8 mouse cellular contexts compared by ENCODE assay signal in genomic region chr12:12263371-12263791, GRCm38 (mm10). TPM values are rescaled to one million over a fixed set of nuclear protein-coding genes. Genes with fewer than 3 reads are reported as not detected.
A peak's percentile ranks its signal among the peaks of the same experiment; 100 is the strongest.
DNase-seq lines count a peak whose midpoint lies in the region; ATAC-seq and TF ChIP-seq lines count a peak whose summit lies in the region.

No protein-coding gene starts in this region.

- H3K4me2 ChIP-seq in heart, postnatal 0 days (ENCODE audit: low read depth, low read length): peak overlapping the region; percentile 77
- peak overlapping the region; percentile 83 for H3K4me2 ChIP-seq in limb, embryonic 12.5 days

- H3K4me1 ChIP-seq in liver, adult 2 months (ENCODE audit: control insufficient read depth, insufficient read depth, low read length): 0 out of 2 replicates have a peak, but pooled peaks cover 2% of the 10 kb centered on the region
- H3K4me1 ChIP-seq in heart, postnatal 0 days (ENCODE audit: control insufficient read depth, insufficient read depth): peaks cover 41% of the 10 kb centered on the region
- peaks cover 16% of the 10 kb centered on the region for H3K4me1 ChIP-seq in limb, embryonic 12.5 days (replicated peaks)

- TF ChIP-seq CTCF in liver, adult 2 months (IDR thresholded peaks at IDR 0.05; ENCODE audit: low read depth, low read length): no peak
- no peak for TF ChIP-seq CTCF in heart, postnatal 0 days (IDR thresholded peaks at IDR 0.05; ENCODE audit: low read depth)

- peak overlapping the region; percentile 45 for H3K27ac ChIP-seq in liver, adult 2 months (replicated peaks; ENCODE audit: insufficient read depth, low read depth, low read length)
- H3K27ac ChIP-seq in heart, postnatal 0 days (ENCODE audit: low read depth): 0 out of 2 replicates have a peak overlapping the region, but pooled peaks have one; percentile 38
- H3K27ac ChIP-seq in limb, embryonic 12.5 days: no peak overlapping the region

- no peak overlapping the region for H3K9ac ChIP-seq in liver, adult 2 months (ENCODE audit: low read depth, low read length)
- peak overlapping the region; percentile 22; the same call in 1 of the 2 replicates for H3K9ac ChIP-seq in heart, postnatal 0 days (replicated peaks; ENCODE audit: low read depth, low read length)
- no peak overlapping the region for H3K9ac ChIP-seq in limb, embryonic 12.5 days (replicated peaks)

- H3K79me2 ChIP-seq in liver, adult 2 months (ENCODE audit: control insufficient read depth, insufficient read depth, low read length): no peaks in the 10 kb centered on the region

- TF ChIP-seq EP300 in heart, postnatal 0 days (IDR thresholded peaks at IDR 0.05; ENCODE audit: low read depth): no peak

- TF ChIP-seq POLR2A in liver, adult 2 months (IDR thresholded peaks at IDR 0.05; ENCODE audit: extremely low read depth, insufficient read depth, low read length): no peak

- WGBS in liver, adult 2 months: 35% methylated on average over 1 of the region's 1 CpGs
- WGBS in heart, postnatal 0 days: 9% methylated on average over 1 of the region's 1 CpGs
- 0% methylated on average over 1 of the region's 1 CpGs for WGBS in limb, embryonic 12.5 days

- DNase-seq in liver, adult 2 months (ENCODE audit: extremely low read depth, low read depth, low spot score): no peak
- DNase-seq in liver: no peak
- DNase-seq in cerebellum, postnatal 25 days: peak; percentile 39 to 56
- DNase-seq in heart, postnatal 0 days (ENCODE audit: low spot score): no peak
- DNase-seq in neural tube, embryonic 10.5 days (ENCODE audit: extremely low spot score, low spot score): peak; percentile 23
- no peak for DNase-seq in urinary bladder, postnatal 25 days (ENCODE audit: low spot score)
- no peak for DNase-seq in spleen, adult 18-20 months

- no peaks in the 10 kb centered on the region for H3K36me3 ChIP-seq in liver, adult 2 months (ENCODE audit: control insufficient read depth, insufficient read depth, low read length)
- H3K36me3 ChIP-seq in heart, postnatal 0 days (replicated peaks; ENCODE audit: control insufficient read depth, insufficient read depth, low read length): no peaks in the 10 kb centered on the region
- no peaks in the 10 kb centered on the region for H3K36me3 ChIP-seq in limb, embryonic 12.5 days

- no peaks in the 10 kb centered on the region for H3K9me3 ChIP-seq in heart, postnatal 0 days (replicated peaks; ENCODE audit: control insufficient read depth, low read length)
- H3K9me3 ChIP-seq in limb, embryonic 12.5 days: no peaks in the 10 kb centered on the region

- ATAC-seq in heart, postnatal 0 days (ENCODE audit: insufficient read depth, low read depth): 0 out of 2 replicates have a peak, but pooled peaks have one; percentile 17
- ATAC-seq in limb, embryonic 12.5 days (ENCODE audit: insufficient number of reproducible peaks, insufficient read depth, low FRiP score, low TSS enrichment, low read depth): no peak

- H3K27me3 ChIP-seq in liver, adult 2 months (ENCODE audit: control insufficient read depth, insufficient read depth, low read length): no peaks in the 10 kb centered on the region
- H3K27me3 ChIP-seq in heart, postnatal 0 days (ENCODE audit: control insufficient read depth, insufficient read depth, low read length): no peaks in the 10 kb centered on the region
- H3K27me3 ChIP-seq in limb, embryonic 12.5 days: peaks cover 8% of the 10 kb centered on the region; the same call in 1 of the 2 replicates

- H3K4me3 ChIP-seq in liver, adult 2 months (ENCODE audit: insufficient read depth, low read depth, low read length): peak overlapping the region; percentile 83; the same call in 1 of the 2 replicates
- peak overlapping the region; percentile 81 for H3K4me3 ChIP-seq in heart, postnatal 0 days (ENCODE audit: low read depth, low read length)
- H3K4me3 ChIP-seq in limb, embryonic 12.5 days (replicated peaks): no peak overlapping the region

RNA-seq across cellular contexts. Expression of gene Fam49a, which starts 1.4 kb away (rescaled TPM):
- 2.0 and 3.3 TPM in 2 replicates for total RNA-seq in liver, adult 2 months (2014; rRNA removed)
- 0.65 and 1.7 TPM in 2 replicates for polyA plus RNA-seq in liver, adult 2 months (2012; rRNA removed)
- total RNA-seq in heart, postnatal 0 days (2014; rRNA removed; ENCODE audit: low replicate concordance): 12.4 and 21.6 TPM in 2 replicates
- polyA plus RNA-seq in heart, postnatal 0 days (2015; fragmentation: Nextera tagmentation; extraction: Ambion mirVana): 15.3 and 16.5 TPM in 2 replicates
- 6.9 and 7.4 TPM in 2 replicates for polyA plus RNA-seq in limb, embryonic 12.5 days (2016; fragmentation: Nextera tagmentation; extraction: Ambion mirVana)

Comparison
In these comparisons a context has a peak if more than half of its experiments do, and no peak if none do; other contexts are left out.
1. DNase-seq: peak in cerebellum, postnatal 25 days (2 of 2) and neural tube, embryonic 10.5 days (single experiment); none in liver, adult 2 months (single experiment), liver (single experiment), heart, postnatal 0 days (single experiment), urinary bladder, postnatal 25 days (single experiment) and spleen, adult 18-20 months (0 of 2).